Mouse (Mus musculus): ENCODE data around the gene Cftr. TPM values are rescaled to one million over a fixed set of nuclear protein-coding genes. Genes with fewer than 3 reads are reported as not detected.

Cftr gene
- total and polyA plus RNA-seq, 3 experiments: not detected

DNA sequence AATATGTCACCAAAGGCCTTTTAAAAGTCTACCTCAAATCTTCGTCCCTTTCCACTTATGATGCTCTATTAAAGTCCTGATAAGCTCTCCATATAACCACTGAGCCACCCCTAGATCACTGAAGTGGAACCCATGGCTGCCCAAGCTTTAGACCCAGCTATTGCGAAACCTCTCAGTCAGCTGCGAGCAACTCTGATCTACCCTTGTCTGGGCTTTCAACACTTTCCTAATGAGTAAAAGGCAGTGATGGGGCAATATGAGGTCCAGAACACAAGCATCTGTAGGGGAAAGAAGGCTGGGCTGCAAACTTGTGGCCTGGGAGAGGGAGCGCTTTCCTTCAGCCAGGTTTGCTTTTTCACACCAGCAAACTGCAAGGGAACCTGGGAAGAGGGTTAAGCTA, 199.2 kb downstream of the Cftr start:
- no peak overlapping the region for H3K4me3 ChIP-seq (ENCODE audit: control insufficient read depth in 1 of 2, insufficient read depth in 1 of 2, low read depth in 2 of 2, low read length in 2 of 2)
- TF ChIP-seq NRF1 (IDR thresholded peaks at IDR 0.05; ENCODE audit: insufficient read depth, low read depth, low read length, poor library complexity, severe bottlenecking): no peak
- no peak for TF ChIP-seq BHLHE40 (IDR thresholded peaks at IDR 0.05; ENCODE audit: borderline replicate concordance, low read depth, low read length)
- DNase-seq (ENCODE audit: low read depth, low spot score): no peak
- H3K36me3 ChIP-seq (ENCODE audit: control insufficient read depth in 1 of 2, insufficient read depth in 2 of 2, low read length in 2 of 2): peaks cover 0 to 20% of the 10 kb centered on the region in 2 experiments; a peak in 3 of 4 replicates
- H3K9ac ChIP-seq (ENCODE audit: control insufficient read depth, low read depth, low read length, poor library complexity, severe bottlenecking): no peak overlapping the region
- no peaks in the 10 kb centered on the region for H3K79me2 ChIP-seq (ENCODE audit: control insufficient read depth, insufficient read depth, low read length, poor library complexity)
- H3K9me3 ChIP-seq (replicated peaks; ENCODE audit: insufficient read depth, low read length): no peaks in the 10 kb centered on the region
- peaks cover 10 to 12% of the 10 kb centered on the region in 2 experiments for H3K4me1 ChIP-seq (ENCODE audit: control insufficient read depth in 1 of 2, insufficient read depth in 2 of 2, low read length in 2 of 2)
- H3K27me3 ChIP-seq (ENCODE audit: control insufficient read depth in 1 of 2, insufficient read depth in 2 of 2, low read length in 2 of 2): no peaks in the 10 kb centered on the region
- no peak overlapping the region for H3K27ac ChIP-seq (ENCODE audit: control insufficient read depth, low read depth, low read length)

Other genes with a start within 250 kb of the Cftr start
- gene Wnt2, start 140.1 kb upstream of the Cftr start, total RNA-seq (2012; rRNA removed): not detected in 2 replicates
- not detected for gene Wnt2, start 140.1 kb upstream of the Cftr start, polyA plus RNA-seq (2012; ENCODE audit: insufficient read depth in 1 of 2, insufficient read length in 2 of 2, low read depth in 1 of 2, low replicate concordance in 2 of 2, missing spikeins in 1 of 2)
- gene Asz1, start 61.6 kb upstream of the Cftr start, total RNA-seq (2012; rRNA removed): not detected in 2 replicates
- gene Asz1, start 61.6 kb upstream of the Cftr start, polyA plus RNA-seq (2012; ENCODE audit: insufficient read depth in 1 of 2, insufficient read length in 2 of 2, low read depth in 1 of 2, low replicate concordance in 2 of 2, missing spikeins in 1 of 2): not detected

Data from MEL (cell line).